In genomic region chr11:46549721-46550120, GRCm38 (mm10) we compare ENCODE assay signal across 47 mouse cellular contexts. TPM values are rescaled to one million over a fixed set of nuclear protein-coding genes. Genes with fewer than 3 reads are reported as not detected.
"Had no signal": no experiment of that assay in that cellular context is flagged by ENCODE, and none has a peak within 500 bp of the region (broad histone marks: within the 10 kb centered on the region; RNA-seq: fewer than 3 reads in every experiment).

No protein-coding gene starts in this region.

- H3K4me3 ChIP-seq: limb, embryonic 10.5 days; limb, embryonic 12.5 days; limb, embryonic 13.5 days; limb, embryonic 15.5 days; liver, embryonic 12.5 days; liver, embryonic 13.5 days; liver, embryonic 15.5 days; lung, embryonic 15.5 days; megakaryocyte, embryonic 14.5 days; midbrain, embryonic 10.5 days; midbrain, embryonic 12.5 days; midbrain, embryonic 13.5 days; midbrain, embryonic 15.5 days; myocyte; neural tube, embryonic 12.5 days; neural tube, embryonic 13.5 days had no signal

- H3K36me3 ChIP-seq: limb, embryonic 10.5 days; limb, embryonic 12.5 days; limb, embryonic 13.5 days; limb, embryonic 15.5 days; liver, embryonic 12.5 days; liver, embryonic 13.5 days; liver, embryonic 15.5 days; lung, embryonic 15.5 days; midbrain, embryonic 10.5 days; midbrain, embryonic 12.5 days; midbrain, embryonic 13.5 days; midbrain, embryonic 15.5 days; neural tube, embryonic 12.5 days; neural tube, embryonic 13.5 days had no signal

- ATAC-seq: liver, embryonic 12.5 days; liver, postnatal 0 days; lung, postnatal 0 days; midbrain, embryonic 13.5 days; midbrain, embryonic 15.5 days; midbrain, embryonic 16.5 days had no signal

- H3K9me3 ChIP-seq: limb, embryonic 10.5 days; limb, embryonic 12.5 days; limb, embryonic 13.5 days; limb, embryonic 15.5 days; liver, embryonic 12.5 days; liver, embryonic 13.5 days; liver, embryonic 15.5 days; lung, embryonic 15.5 days; megakaryocyte, embryonic 14.5 days; midbrain, embryonic 10.5 days; midbrain, embryonic 12.5 days; midbrain, embryonic 13.5 days; midbrain, embryonic 15.5 days; neural tube, embryonic 12.5 days; neural tube, embryonic 13.5 days had no signal

- H3K4me1 ChIP-seq: limb, embryonic 10.5 days; limb, embryonic 12.5 days; limb, embryonic 13.5 days; limb, embryonic 15.5 days; liver, embryonic 12.5 days; liver, embryonic 13.5 days; liver, embryonic 15.5 days; lung, embryonic 15.5 days; megakaryocyte, embryonic 14.5 days; midbrain, embryonic 10.5 days; midbrain, embryonic 12.5 days; midbrain, embryonic 13.5 days; midbrain, embryonic 15.5 days; neural tube, embryonic 12.5 days; neural tube, embryonic 13.5 days had no signal

- H3K9ac ChIP-seq: limb, embryonic 12.5 days; limb, embryonic 13.5 days; limb, embryonic 15.5 days; liver, embryonic 12.5 days; liver, embryonic 13.5 days; liver, embryonic 14.5 days; liver, embryonic 15.5 days; liver, postnatal 0 days; lung, embryonic 14.5 days; lung, embryonic 15.5 days; midbrain, embryonic 12.5 days; midbrain, embryonic 13.5 days; midbrain, embryonic 15.5 days; neural tube, embryonic 12.5 days; neural tube, embryonic 13.5 days had no signal

- DNase-seq: left cerebral cortex, postnatal 4 days; liver; liver, embryonic 13.5 days; liver, postnatal 0 days; lung, adult 18-20 months; lung, adult 2 months; lung, embryonic 14.5 days; lung, postnatal 10 days; lung, postnatal 14 days; lung, postnatal 36 days; lung, postnatal 4 days; midbrain, embryonic 14.5 days had no signal

- H3K27ac ChIP-seq: limb, embryonic 10.5 days; limb, embryonic 12.5 days; limb, embryonic 13.5 days; limb, embryonic 15.5 days; liver, embryonic 12.5 days; liver, embryonic 13.5 days; liver, embryonic 14.5 days; liver, embryonic 15.5 days; lung, embryonic 15.5 days; macrophage; midbrain, embryonic 10.5 days; midbrain, embryonic 12.5 days; midbrain, embryonic 13.5 days; midbrain, embryonic 15.5 days; neural tube, embryonic 12.5 days; neural tube, embryonic 13.5 days had no signal

- H3K27me3 ChIP-seq: limb, embryonic 12.5 days; limb, embryonic 13.5 days; limb, embryonic 15.5 days; liver, embryonic 12.5 days; liver, embryonic 13.5 days; liver, embryonic 15.5 days; lung, embryonic 15.5 days; midbrain, embryonic 12.5 days; midbrain, embryonic 13.5 days; midbrain, embryonic 15.5 days; neural tube, embryonic 12.5 days; neural tube, embryonic 13.5 days had no signal

- H3K4me2 ChIP-seq: limb, embryonic 12.5 days; limb, embryonic 13.5 days; limb, embryonic 15.5 days; liver, embryonic 11.5 days; liver, embryonic 12.5 days; liver, embryonic 13.5 days; liver, embryonic 15.5 days; lung, embryonic 14.5 days; lung, embryonic 15.5 days; midbrain, embryonic 11.5 days; midbrain, embryonic 12.5 days; midbrain, embryonic 13.5 days; midbrain, embryonic 15.5 days; neural tube, embryonic 12.5 days; neural tube, embryonic 13.5 days had no signal

RNA-seq across cellular contexts. Expression of gene BC053393, which starts 21.6 kb away (rescaled TPM):
- total RNA-seq: left cerebral cortex, postnatal 25 days; left cerebral cortex, postnatal 4 days; liver, adult 2 months; megakaryocyte progenitor cell, adult 5-6 weeks; megakaryocyte, adult 5-6 weeks; megakaryocyte-erythroid progenitor cell, adult 5-6 weeks; midbrain, postnatal 0 days; monocyte, adult 5-6 weeks had no signal
- polyA plus RNA-seq: limb, embryonic 10.5 days; limb, embryonic 11.5 days; limb, embryonic 13.5 days; limb, embryonic 15.5 days; liver, adult 2 months; liver, embryonic 11.5 days; liver, embryonic 12.5 days; liver, embryonic 13.5 days; liver, embryonic 14.5 days; liver, embryonic 15.5 days; liver, embryonic 16.5 days; liver, postnatal 0 days; lung, embryonic 14.5 days; lung, embryonic 15.5 days; lung, embryonic 16.5 days; lung, postnatal 0 days; macrophage; midbrain, embryonic 10.5 days; midbrain, embryonic 11.5 days; midbrain, embryonic 12.5 days; midbrain, embryonic 13.5 days; midbrain, embryonic 14.5 days; midbrain, embryonic 15.5 days; midbrain, embryonic 16.5 days; midbrain, postnatal 0 days; myocyte; neural tube, embryonic 11.5 days; neural tube, embryonic 12.5 days; neural tube, embryonic 13.5 days had no signal

RNA-seq across cellular contexts. Expression of gene Gm12169, which starts 25.7 kb away (rescaled TPM):
- total RNA-seq: left cerebral cortex, postnatal 14 days; left cerebral cortex, postnatal 25 days; left cerebral cortex, postnatal 36 days; left cerebral cortex, postnatal 4 days; liver, adult 2 months; megakaryocyte progenitor cell, adult 5-6 weeks; megakaryocyte, adult 5-6 weeks; megakaryocyte-erythroid progenitor cell, adult 5-6 weeks; midbrain, postnatal 0 days; monocyte, adult 5-6 weeks had no signal
- polyA plus RNA-seq: limb, embryonic 10.5 days; limb, embryonic 11.5 days; limb, embryonic 12.5 days; limb, embryonic 13.5 days; limb, embryonic 14.5 days; limb, embryonic 15.5 days; liver, adult 2 months; liver, embryonic 11.5 days; liver, embryonic 12.5 days; liver, embryonic 13.5 days; liver, embryonic 14.5 days; liver, embryonic 15.5 days; liver, embryonic 16.5 days; liver, postnatal 0 days; lung, adult 2 months; lung, embryonic 14.5 days; lung, embryonic 15.5 days; lung, embryonic 16.5 days; lung, postnatal 0 days; macrophage; midbrain, embryonic 10.5 days; midbrain, embryonic 11.5 days; midbrain, embryonic 12.5 days; midbrain, embryonic 13.5 days; midbrain, embryonic 14.5 days; midbrain, embryonic 15.5 days; midbrain, embryonic 16.5 days; midbrain, postnatal 0 days; myocyte; neural tube, embryonic 11.5 days; neural tube, embryonic 12.5 days; neural tube, embryonic 13.5 days had no signal
